Mouse (Mus musculus) spleen, adult 2 months (tissue): ENCODE results near the gene Mnt. TPM values are rescaled to one million over a fixed set of nuclear protein-coding genes. Genes with fewer than 3 reads are reported as not detected.
"Not testable (repeated sequence)": the region's sequence is repeated elsewhere in the genome, so short reads cannot be mapped to it uniquely, and the experiment has no call there.

ENCODE experiments used
- DNase-seq, 2 experiments: peaks; one replicate each; pipeline versions ENCODE4 v3.0.0 to v3.0.0-alpha.2; 2012 to 2021; ENCODE audit warnings: low spot score in 2 of 2, low read depth in 1 of 2
- H3K27ac ChIP-seq: fragments of 200-500 bp; 2 replicates; pipeline ENCODE4 v1.5.1; 2012; ENCODE audit warnings: low read length, inconsistent platforms; ENCODE audit not compliant: insufficient read depth
- H3K27me3 ChIP-seq: fragments of 200-500 bp; 2 replicates; pipeline ENCODE4 v1.6.1; 2012; ENCODE audit warnings: mild to moderate bottlenecking, moderate library complexity, low read length, inconsistent platforms; ENCODE audit not compliant: control insufficient read depth, insufficient read depth
- H3K36me3 ChIP-seq: fragments of 200-500 bp; 2 replicates; pipeline ENCODE4 v1.6.1; 2012; ENCODE audit warnings: mild to moderate bottlenecking, low read length, inconsistent platforms; ENCODE audit not compliant: control insufficient read depth, insufficient read depth
- H3K4me1 ChIP-seq: fragments of 200-500 bp; 2 replicates; pipeline ENCODE4 v1.6.1; 2011; ENCODE audit warnings: inconsistent platforms; ENCODE audit not compliant: control insufficient read depth, insufficient read depth, insufficient read length
- H3K4me3 ChIP-seq: fragments of 200-500 bp; 2 replicates; pipeline ENCODE4 v1.5.1; 2011; ENCODE audit warnings: mild to moderate bottlenecking, inconsistent platforms; ENCODE audit not compliant: insufficient read depth, insufficient read length; ENCODE audit errors: extremely low read depth
- CTCF ChIP-seq: fragments of 200-500 bp; IDR thresholded peaks from 2 replicates; pipeline ENCODE4 v1.5.1; 2011; ENCODE audit warnings: mild to moderate bottlenecking, inconsistent platforms; ENCODE audit not compliant: insufficient read depth, insufficient read length, insufficient replicate concordance; ENCODE audit errors: extremely low read depth
- POLR2A ChIP-seq: fragments of 200-500 bp; IDR thresholded peaks from 2 replicates; pipeline ENCODE4 v1.6.1; 2011; ENCODE audit warnings: low read depth, low read length, inconsistent platforms
- WGBS: fragments of 180-500 bp; shearing (Covaris S2); methylation state at CpG from one replicate; pipeline ENCODE4 v1.1.7; 2018; 5-methylcytosine and 5-hydroxymethylcytosine counted together
- polyA plus RNA-seq: library from polyadenylated mRNA; depleted of rRNA; stranded (reverse); fragments of >200 nt; gene quantifications from 2 replicates; pipeline ENCODE4 v1.2.3, GENCODE M21; 2012

Gene Mnt
- polyA plus RNA-seq, 1 experiment, result 25.2 TPM

DNA sequence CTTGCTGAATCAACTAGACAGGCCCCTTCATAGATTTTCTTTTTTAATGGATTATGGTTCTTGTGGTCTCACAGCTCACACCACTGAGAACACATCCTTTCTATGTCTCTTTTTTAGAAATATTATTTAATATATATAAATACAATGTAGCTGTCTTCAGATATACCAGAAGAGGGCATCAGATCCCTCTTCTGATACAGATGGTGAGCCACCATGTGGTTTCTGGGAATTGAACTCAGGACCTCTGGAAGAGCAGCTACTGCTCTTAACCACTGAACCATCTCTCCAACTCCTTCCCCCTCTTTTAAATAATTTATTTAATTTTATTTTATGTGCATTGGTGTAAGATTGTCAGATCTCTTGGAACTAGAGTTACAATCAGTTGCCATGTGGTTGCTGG, 20.6 kb upstream of the Mnt start:
- Histone ChIP-seq H3K36me3 (peaks cover 16% of the 10 kb centered on the region), H3K27me3 (no peaks in the 10 kb centered on the region), H3K27ac (no peak overlapping the region), H3K4me1 (no peaks in the 10 kb centered on the region), H3K4me3 (no peak overlapping the region)
- DNase-seq, result no peak
- TF ChIP-seq POLR2A, result no peak
- TF ChIP-seq CTCF, result no peak

DNA sequence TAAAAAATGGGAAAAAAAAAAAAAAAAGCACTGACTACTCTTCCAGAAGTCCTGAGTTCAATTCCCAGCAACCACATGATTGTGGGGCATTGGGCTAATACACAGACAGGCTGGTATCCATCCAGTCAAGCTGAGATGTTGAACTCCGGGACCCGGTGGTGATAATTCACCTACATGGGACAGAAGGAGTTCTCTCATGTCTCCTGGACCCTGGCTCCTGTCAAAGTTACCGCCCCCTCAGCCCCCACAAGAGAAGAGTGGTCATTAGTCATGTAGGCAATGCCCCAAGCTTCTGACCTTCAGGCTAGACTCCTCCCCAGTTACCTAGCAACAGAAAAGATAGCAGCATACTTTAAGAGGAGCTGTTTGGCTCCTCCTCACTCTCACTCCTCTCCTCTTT, 19.7 kb upstream of the Mnt start:
- peaks cover 15% of the 10 kb centered on the region for H3K36me3 ChIP-seq

DNA sequence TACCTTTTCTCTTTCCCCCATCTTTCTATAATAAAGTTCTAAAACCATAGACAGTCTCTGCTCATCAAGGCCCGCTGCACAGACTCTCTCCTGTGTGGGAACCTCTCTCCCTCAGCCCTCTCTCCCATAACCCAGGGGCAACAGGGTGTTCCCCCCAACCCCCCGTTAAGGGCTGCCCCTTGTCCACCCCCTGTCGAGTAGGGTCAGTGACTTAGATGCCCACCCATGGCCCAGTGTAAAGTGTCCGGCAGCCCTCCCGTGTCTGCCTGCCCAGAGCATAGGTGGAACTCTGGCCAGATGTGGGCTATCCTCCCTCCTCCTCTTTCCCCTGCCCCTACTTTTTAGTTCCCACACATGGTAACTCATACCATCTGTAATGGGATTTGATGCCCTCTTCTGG, 19.2 kb upstream of the Mnt start:
- H3K27me3 ChIP-seq, result no peaks in the 10 kb centered on the region
- TF ChIP-seq CTCF, result no peak
- no peak for TF ChIP-seq POLR2A
- no peak overlapping the region for H3K4me3 ChIP-seq
- DNase-seq, result no peak
- H3K27ac ChIP-seq, result no peak overlapping the region
- peaks cover 13% of the 10 kb centered on the region for H3K36me3 ChIP-seq
- 89% methylated on average over 5 of the region's 5 CpGs for WGBS
- no peaks in the 10 kb centered on the region for H3K4me1 ChIP-seq

More for the DNA sequence above, 19.7 kb upstream of the Mnt start:
- not testable (repeated sequence) for H3K27me3 ChIP-seq, H3K27ac ChIP-seq, H3K4me1 ChIP-seq, H3K4me3 ChIP-seq, DNase-seq
- WGBS, result 92% methylated on average over 3 of the region's 3 CpGs

DNA sequence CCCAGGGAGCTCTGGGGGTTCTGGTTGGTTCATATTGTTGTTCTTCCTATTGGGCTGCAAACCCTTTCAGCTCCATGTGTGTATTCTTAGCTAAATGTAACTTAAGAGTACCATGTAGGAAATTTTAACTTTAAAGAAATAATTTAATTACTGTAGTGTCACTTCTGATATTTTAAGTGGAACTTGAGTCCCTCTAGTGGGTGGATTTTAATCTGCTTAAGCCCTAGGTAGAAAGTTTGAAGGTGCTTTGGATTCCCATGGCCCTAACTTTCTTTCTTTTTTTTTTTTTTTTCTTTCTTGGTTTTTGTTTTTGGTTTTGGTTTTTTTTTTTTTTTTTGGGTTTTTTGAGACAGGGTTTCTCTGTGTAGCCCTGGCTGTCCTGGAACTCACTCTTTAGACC, 14.9 kb upstream of the Mnt start:
- peaks cover 16% of the 10 kb centered on the region for H3K36me3 ChIP-seq

GRCm38 (mm10) chr11:74820921-74821320, 9.8 kb upstream of the Mnt start:
- Histone ChIP-seq H3K4me1 (peaks cover 1% of the 10 kb centered on the region; the same call in 1 of the 2 replicates), H3K4me3 (no peak overlapping the region), H3K27me3 (no peaks in the 10 kb centered on the region), H3K36me3 (peaks cover 14% of the 10 kb centered on the region), H3K27ac (no peak overlapping the region)
- TF ChIP-seq CTCF (no peak), POLR2A (no peak)
- WGBS, result 76% methylated on average over 1 of the region's 1 CpGs
- DNase-seq, result no peak

More for the DNA sequence above, 14.9 kb upstream of the Mnt start:
- H3K27ac ChIP-seq, result no peak overlapping the region
- no peaks in the 10 kb centered on the region for H3K4me1 ChIP-seq
- TF ChIP-seq CTCF, result no peak
- no peak for TF ChIP-seq POLR2A
- no peaks in the 10 kb centered on the region for H3K27me3 ChIP-seq
- DNase-seq, result no peak
- no peak overlapping the region for H3K4me3 ChIP-seq

DNA sequence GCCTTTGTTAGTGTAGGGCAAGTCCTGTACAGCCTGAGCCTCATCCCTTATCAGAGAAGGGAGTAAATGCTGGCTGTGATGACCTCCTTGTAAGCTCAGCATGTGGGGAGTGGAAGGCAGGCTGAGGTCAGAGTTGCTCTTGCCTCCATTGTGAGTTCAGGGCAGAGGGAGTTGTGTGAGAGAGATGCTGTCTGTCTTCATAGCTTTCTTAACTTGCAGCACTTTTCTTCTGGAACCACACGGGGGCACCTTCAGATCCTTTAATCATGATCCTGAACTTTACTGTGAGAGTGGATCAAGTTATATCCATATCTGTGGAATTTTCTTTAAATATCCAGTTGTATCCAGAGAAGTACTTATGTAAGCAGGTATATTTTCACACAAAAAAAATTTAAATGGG, 9.3 kb upstream of the Mnt start:
- Histone ChIP-seq H3K4me3 (no peak overlapping the region), H3K4me1 (peaks cover 5% of the 10 kb centered on the region; the same call in 1 of the 2 replicates), H3K36me3 (peaks cover 12% of the 10 kb centered on the region), H3K27ac (no peak overlapping the region), H3K27me3 (no peaks in the 10 kb centered on the region)
- DNase-seq, result no peak
- 29% methylated on average over 1 of the region's 1 CpGs for WGBS
- no peak for TF ChIP-seq CTCF
- no peak for TF ChIP-seq POLR2A

DNA sequence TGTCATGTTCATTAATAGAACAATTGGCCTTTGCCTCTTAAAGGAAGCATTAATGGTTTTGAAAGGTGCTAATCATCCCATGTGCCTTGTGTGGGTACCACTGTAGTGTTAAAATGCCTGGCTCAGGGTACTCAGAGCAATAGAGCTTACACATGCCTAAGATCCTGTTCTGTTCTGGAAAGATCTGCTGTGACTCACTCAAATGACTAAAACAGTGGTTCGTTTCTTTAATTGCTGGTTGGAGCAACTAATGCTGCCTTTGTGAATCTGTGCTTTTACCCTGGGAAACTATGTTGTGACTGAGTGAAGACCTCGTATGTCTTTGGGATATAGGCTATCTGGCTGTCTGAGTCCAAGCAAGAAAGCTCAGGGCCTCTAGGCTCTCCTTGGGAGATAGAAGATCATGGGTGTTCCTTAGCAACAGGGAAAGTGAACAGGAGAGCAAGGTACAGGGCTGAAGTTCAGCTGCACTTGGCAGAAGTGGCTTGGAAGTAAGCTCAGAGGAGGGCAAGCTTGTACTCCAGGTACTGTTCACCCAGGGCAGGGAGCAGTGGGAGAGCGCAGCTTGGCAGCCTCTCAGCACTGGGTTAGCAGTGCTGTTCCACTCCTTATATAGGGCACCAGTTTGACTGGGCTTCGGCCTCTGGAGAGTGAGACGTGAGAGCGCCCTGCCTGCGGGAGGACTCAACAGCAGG, 7.8 kb upstream of the Mnt start:
- Histone ChIP-seq H3K4me3 (no peak overlapping the region), H3K27me3 (no peaks in the 10 kb centered on the region), H3K27ac (no peak overlapping the region), H3K4me1 (peaks cover 15% of the 10 kb centered on the region), H3K36me3 (peaks cover 2% of the 10 kb centered on the region)
- no peak for TF ChIP-seq POLR2A
- no peak for TF ChIP-seq CTCF
- DNase-seq, result no peak
- 96% methylated on average over 7 of the region's 7 CpGs for WGBS
